Mouse (Mus musculus): ENCODE results near the gene Wdr5b.

DNA sequence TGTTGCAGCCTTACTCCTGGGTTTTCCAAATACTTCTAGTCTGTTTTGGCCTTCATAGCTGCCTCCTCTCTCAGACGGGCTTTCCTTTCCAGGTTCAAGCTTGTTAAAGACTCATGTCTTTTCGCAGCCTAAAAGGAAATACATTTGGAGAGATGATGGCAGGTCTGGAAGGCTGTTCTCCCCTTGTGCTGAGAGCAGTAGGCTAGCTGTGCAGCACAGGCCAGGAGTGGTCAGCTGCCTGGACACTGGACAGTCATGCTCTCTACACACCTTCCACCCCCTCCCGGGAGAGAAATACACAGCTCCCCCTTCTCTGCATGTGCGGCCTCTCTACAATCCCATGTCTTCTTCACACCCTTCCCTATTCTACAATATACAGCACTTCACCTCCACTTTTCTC lies 3.0 kb downstream of the Wdr5b start:
- TF ChIP-seq CTCF (IDR thresholded peaks at IDR 0.05; ENCODE audit: low read depth, low read length) (no peak), POLR2A (IDR thresholded peaks at IDR 0.05; ENCODE audit: borderline replicate concordance, low read depth, low read length) (no peak)
